Mouse (Mus musculus) neural tube, embryonic 13.5 days (tissue): ENCODE measurements around the gene Eef1akmt3. TPM values are rescaled to one million over a fixed set of nuclear protein-coding genes. Genes with fewer than 3 reads are reported as not detected.
A peak's percentile ranks its signal among the peaks of the same experiment; 100 is the strongest.

Experiments
- ATAC-seq: fragments of 200-750 bp; cut with Nextera tagmentation; 2 replicates; pipeline ENCODE4 v1.8.0; 2017; ENCODE audit warnings: low read depth, mild to moderate bottlenecking, moderate TSS enrichment, moderate library complexity
- H3K27ac ChIP-seq: fragments of 300-500 bp; sonication (generic); replicated peaks from 2 replicates; pipeline ENCODE4 v1.5.1; 2015; ENCODE audit warnings: moderate library complexity, mild to moderate bottlenecking, inconsistent platforms
- H3K27me3 ChIP-seq: fragments of 300-500 bp; sonication (generic); 2 replicates; pipeline ENCODE4 v1.6.1; 2015; ENCODE audit warnings: mild to moderate bottlenecking, inconsistent platforms
- H3K36me3 ChIP-seq: fragments of 300-500 bp; sonication (generic); 2 replicates; pipeline ENCODE4 v1.6.1; 2015; ENCODE audit warnings: mild to moderate bottlenecking, inconsistent platforms
- H3K4me1 ChIP-seq: fragments of 300-500 bp; sonication (generic); replicated peaks from 2 replicates; pipeline ENCODE4 v1.6.1; 2015; ENCODE audit warnings: inconsistent platforms
- H3K4me2 ChIP-seq: fragments of 300-500 bp; sonication (generic); 2 replicates; pipeline ENCODE4 v1.6.1; 2015; ENCODE audit warnings: inconsistent platforms, mild to moderate bottlenecking, moderate library complexity
- H3K4me3 ChIP-seq: fragments of 300-500 bp; sonication (generic); 2 replicates; pipeline ENCODE4 v1.5.1; 2015; ENCODE audit warnings: mild to moderate bottlenecking, inconsistent platforms
- H3K9ac ChIP-seq: fragments of 300-500 bp; sonication (generic); 2 replicates; pipeline ENCODE4 v1.6.1; 2015; ENCODE audit warnings: moderate library complexity, mild to moderate bottlenecking, inconsistent platforms
- H3K9me3 ChIP-seq: fragments of 300-500 bp; sonication (generic); 2 replicates; pipeline ENCODE4 v1.6.1; 2016; ENCODE audit warnings: inconsistent platforms
- WGBS: fragments of 180-500 bp; shearing (Covaris S2); methylation state at CpG from one replicate; pipeline ENCODE4 v1.1.7; 2015; 5-methylcytosine and 5-hydroxymethylcytosine counted together
- microRNA counts: library from miRNA; unstranded; fragments of <30 nt; microRNA quantifications from one replicate; lab custom pipeline; 2016
- microRNA-seq: library from miRNA; unstranded; fragments of <30 nt; microRNA quantifications from one replicate; pipeline ENCODE4, GENCODE M21; 2016
- polyA plus RNA-seq: library from polyadenylated mRNA; unstranded; fragments of >200 nt; fragmentation: Nextera tagmentation; extraction: Ambion mirVana; gene quantifications from 2 replicates; pipeline ENCODE4 v1.2.1, GENCODE M21; 2015

Eef1akmt3 gene
- polyA plus RNA-seq, 1 experiment from 2014 or later, result 0.20 TPM

GRCm38 (mm10) chr10:126986541-126986961, 54.8 kb downstream of the Eef1akmt3 start:
- Histone ChIP-seq H3K27ac (peak overlapping the region; percentile 80), H3K9me3 (no peaks in the 10 kb centered on the region)

GRCm38 (mm10) chr10:126985579-126985978, 55.7 kb downstream of the Eef1akmt3 start:
- Histone ChIP-seq H3K9ac (no peak overlapping the region), H3K4me3 (no peak overlapping the region), H3K27me3 (no peaks in the 10 kb centered on the region), H3K27ac (no peak overlapping the region), H3K9me3 (no peaks in the 10 kb centered on the region), H3K36me3 (no peaks in the 10 kb centered on the region), H3K4me1 (peaks cover 89% of the 10 kb centered on the region), H3K4me2 (no peak overlapping the region)
- 96% methylated on average over 9 of the region's 9 CpGs for WGBS
- ATAC-seq, result no peak

More at GRCm38 (mm10) chr10:126986541-126986961, 54.8 kb downstream of the Eef1akmt3 start:
- peak overlapping the region; percentile 49; the same call in 1 of the 2 replicates for H3K9ac ChIP-seq
- peaks cover 89% of the 10 kb centered on the region for H3K4me1 ChIP-seq
- WGBS, result 45% methylated on average over 4 of the region's 4 CpGs
- peak; percentile 28; the same call in 1 of the 2 replicates for ATAC-seq
- H3K27me3 ChIP-seq, result no peaks in the 10 kb centered on the region
- no peak overlapping the region for H3K4me3 ChIP-seq
- H3K4me2 ChIP-seq, result peak overlapping the region; percentile 20
- no peaks in the 10 kb centered on the region for H3K36me3 ChIP-seq

- Histone ChIP-seq H3K4me2 (peak overlapping the region; percentile 69; the same call in 1 of the 2 replicates), H3K27ac (peak overlapping the region; percentile 54), H3K27me3 (no peaks in the 10 kb centered on the region), H3K4me1 (peaks cover 89% of the 10 kb centered on the region), H3K9ac (no peak overlapping the region), H3K9me3 (no peaks in the 10 kb centered on the region), H3K36me3 (no peaks in the 10 kb centered on the region), H3K4me3 (no peak overlapping the region)
- WGBS, result 75% methylated on average over 4 of the region's 4 CpGs
- no peak for ATAC-seq
Measured at GRCm38 (mm10) chr10:126985127-126985526, 56.2 kb downstream of the Eef1akmt3 start.

- Histone ChIP-seq H3K27ac (peak overlapping the region; percentile 61), H3K9me3 (no peaks in the 10 kb centered on the region), H3K9ac (peak overlapping the region; percentile 52), H3K4me1 (peaks cover 89% of the 10 kb centered on the region), H3K36me3 (no peaks in the 10 kb centered on the region), H3K4me2 (peak overlapping the region; percentile 69), H3K4me3 (0 out of 2 replicates have a peak overlapping the region, but pooled peaks have one; percentile 3), H3K27me3 (no peaks in the 10 kb centered on the region)
- WGBS, result 42% methylated on average over 5 of the region's 5 CpGs
- no peak for ATAC-seq
Measured at GRCm38 (mm10) chr10:126984189-126985004, 56.9 kb downstream of the Eef1akmt3 start.

- H3K9ac ChIP-seq, result peak overlapping the region; percentile 52; the same call in 1 of the 2 replicates
- WGBS, result 63% methylated on average over 14 of the region's 14 CpGs
- H3K27ac ChIP-seq, result no peak overlapping the region
- H3K27me3 ChIP-seq, result no peaks in the 10 kb centered on the region
- H3K4me3 ChIP-seq, result peak overlapping the region; percentile 95
- no peak for ATAC-seq
- peaks cover 82% of the 10 kb centered on the region for H3K4me1 ChIP-seq
- no peaks in the 10 kb centered on the region for H3K36me3 ChIP-seq
- peak overlapping the region; percentile 69 for H3K4me2 ChIP-seq
- H3K9me3 ChIP-seq, result no peaks in the 10 kb centered on the region
Measured at GRCm38 (mm10) chr10:126983193-126983725, 58.1 kb downstream of the Eef1akmt3 start.

GRCm38 (mm10) chr10:126981746-126982145, 59.6 kb downstream of the Eef1akmt3 start:
- peak overlapping the region; percentile 98 for H3K9ac ChIP-seq
- peaks cover 1% of the 10 kb centered on the region for H3K27me3 ChIP-seq
- H3K4me1 ChIP-seq, result peaks cover 78% of the 10 kb centered on the region
- ATAC-seq, result no peak
- WGBS, result 72% methylated on average over 3 of the region's 3 CpGs
- peak overlapping the region; percentile 69 for H3K4me2 ChIP-seq
- H3K36me3 ChIP-seq, result no peaks in the 10 kb centered on the region
- no peak overlapping the region for H3K27ac ChIP-seq
- H3K4me3 ChIP-seq, result peak overlapping the region; percentile 95
- no peaks in the 10 kb centered on the region for H3K9me3 ChIP-seq

MicroRNA genes within 50 kb of the gene (microRNA counts, 519-probe panel; counts per million panel counts)
- 3,356 counts per million, percentile 45 among the panel's probes with 10 or more counts for microRNA mmu-miR-26a (lab: Ali Mortazavi, UCI)
- not detected for microRNA mmu-miR-546 (lab: Ali Mortazavi, UCI)

Small RNA genes lying within 50 kb of the gene (microRNA-seq; reads per million reads assigned to microRNA genes)
- gene Mir26a-2, result 15.3 reads per million, percentile 31 among the genes with 10 or more reads in this experiment
- not detected for gene Mir546

Other genes starting within 250 kb of the Eef1akmt3 start
- gene Atp23, start 140.2 kb downstream of the Eef1akmt3 start, polyA plus RNA-seq, result 10.5 and 12.0 TPM in 2 replicates
- 21.9 and 26.9 TPM in 2 replicates for gene Ctdsp2, start 62.8 kb downstream of the Eef1akmt3 start, polyA plus RNA-seq
- 23.0 and 36.0 TPM in 2 replicates for gene Avil, start 40.8 kb downstream of the Eef1akmt3 start, polyA plus RNA-seq
- gene Tsfm, start 10.7 kb downstream of the Eef1akmt3 start, polyA plus RNA-seq, result 53.3 and 65.1 TPM in 2 replicates
- gene Mettl1, start 99 bp downstream of the Eef1akmt3 start, polyA plus RNA-seq, result 22.5 and 25.7 TPM in 2 replicates
- gene Cyp27b1, start 6.7 kb upstream of the Eef1akmt3 start, polyA plus RNA-seq, result 0.12 and 0.28 TPM in 2 replicates
- gene March9, start 18.7 kb upstream of the Eef1akmt3 start, polyA plus RNA-seq, result 5.4 and 6.3 TPM in 2 replicates
- 1,139 and 1,291 TPM in 2 replicates for gene Cdk4, start 22.0 kb upstream of the Eef1akmt3 start, polyA plus RNA-seq
- 125 and 136 TPM in 2 replicates for gene Tspan31, start 28.8 kb upstream of the Eef1akmt3 start, polyA plus RNA-seq
- 1.9 and 2.3 TPM in 2 replicates for gene Agap2, start 33.8 kb upstream of the Eef1akmt3 start, polyA plus RNA-seq
- 146 and 151 TPM in 2 replicates for gene Os9, start 79.6 kb upstream of the Eef1akmt3 start, polyA plus RNA-seq
- 45.0 and 45.1 TPM in 2 replicates for gene B4galnt1, start 123.7 kb upstream of the Eef1akmt3 start, polyA plus RNA-seq
- 0.83 and 0.93 TPM in 2 replicates for gene Slc26a10, start 139.1 kb upstream of the Eef1akmt3 start, polyA plus RNA-seq
- 38.1 and 42.0 TPM in 2 replicates for gene Arhgef25, start 148.6 kb upstream of the Eef1akmt3 start, polyA plus RNA-seq
- 188 and 221 TPM in 2 replicates for gene Dtx3, start 154.2 kb upstream of the Eef1akmt3 start, polyA plus RNA-seq
- gene Pip4k2c, start 170.1 kb upstream of the Eef1akmt3 start, polyA plus RNA-seq, result 20.2 and 20.7 TPM in 2 replicates
- 102 and 104 TPM in 2 replicates for gene Kif5a, start 221.8 kb upstream of the Eef1akmt3 start, polyA plus RNA-seq
- 285 and 322 TPM in 2 replicates for gene Dctn2, start 224.9 kb upstream of the Eef1akmt3 start, polyA plus RNA-seq
- gene Mbd6, start 247.5 kb upstream of the Eef1akmt3 start, polyA plus RNA-seq, result 14.5 and 16.7 TPM in 2 replicates